Comparison of ENCODE assay signal across 24 mouse cellular contexts in genomic region chr15:97541646-97542045, GRCm38 (mm10).
DNase-seq lines count a peak whose midpoint lies in the region; ATAC-seq and TF ChIP-seq lines count a peak whose summit lies in the region.
"Had no signal": no experiment of that assay in that cellular context is flagged by ENCODE, and none has a peak within 500 bp of the region (broad histone marks: within the 10 kb centered on the region; RNA-seq: fewer than 3 reads in every experiment).

No protein-coding gene starts in this region.

- H3K27me3 ChIP-seq in forebrain, embryonic 13.5 days, result no peaks in the 10 kb centered on the region
- H3K27me3 ChIP-seq in forebrain, postnatal 0 days (ENCODE audit: insufficient read depth, low read length), result no peaks in the 10 kb centered on the region; the same call in 1 of the 2 replicates
- H3K27me3 ChIP-seq in midbrain, embryonic 12.5 days, result no peaks in the 10 kb centered on the region
- H3K27me3 ChIP-seq in midbrain, postnatal 0 days (ENCODE audit: insufficient read depth, low read length), result no peaks in the 10 kb centered on the region
- no peaks in the 10 kb centered on the region for H3K27me3 ChIP-seq in neural tube, embryonic 15.5 days (replicated peaks)
- H3K27me3 ChIP-seq: embryonic facial prominence, embryonic 15.5 days; heart, embryonic 13.5 days; hindbrain, embryonic 12.5 days had no signal

- no peaks in the 10 kb centered on the region for H3K4me1 ChIP-seq in forebrain, embryonic 13.5 days
- H3K4me1 ChIP-seq in forebrain, postnatal 0 days (ENCODE audit: insufficient read depth), result no peaks in the 10 kb centered on the region
- H3K4me1 ChIP-seq in midbrain, embryonic 12.5 days, result 0 out of 2 replicates have a peak, but pooled peaks cover 5% of the 10 kb centered on the region
- H3K4me1 ChIP-seq in midbrain, postnatal 0 days (ENCODE audit: insufficient read depth, low read length), result no peaks in the 10 kb centered on the region
- peaks cover 9% of the 10 kb centered on the region for H3K4me1 ChIP-seq in neural tube, embryonic 15.5 days
- H3K4me1 ChIP-seq: embryonic facial prominence, embryonic 15.5 days; heart, embryonic 13.5 days; hindbrain, embryonic 12.5 days had no signal

- no peak for TF ChIP-seq CTCF in forebrain, postnatal 0 days (IDR thresholded peaks at IDR 0.05; ENCODE audit: low read depth)
- TF ChIP-seq CTCF in midbrain, postnatal 0 days (IDR thresholded peaks at IDR 0.05), result no peak

- H3K4me2 ChIP-seq in forebrain, embryonic 13.5 days, result no peak overlapping the region
- no peak overlapping the region for H3K4me2 ChIP-seq in forebrain, postnatal 0 days (ENCODE audit: low read depth)
- H3K4me2 ChIP-seq in midbrain, embryonic 12.5 days (replicated peaks), result no peak overlapping the region
- H3K4me2 ChIP-seq in midbrain, postnatal 0 days (ENCODE audit: low read depth, low read length, poor library complexity, severe bottlenecking), result no peak overlapping the region
- H3K4me2 ChIP-seq in neural tube, embryonic 15.5 days, result no peak overlapping the region
- H3K4me2 ChIP-seq: embryonic facial prominence, embryonic 15.5 days; heart, embryonic 13.5 days; hindbrain, embryonic 12.5 days had no signal

- DNase-seq in forebrain, postnatal 0 days, result no peak
- DNase-seq in midbrain, postnatal 0 days (ENCODE audit: low spot score), result no peak
- DNase-seq in brain, adult 2 months (ENCODE audit: low read depth, low spot score), result peak; percentile 15
- no peak for DNase-seq in thymus, postnatal 14 days
- DNase-seq: adrenal gland, adult 8-10 months; adrenal gland, postnatal 36 days; B cell, adult 2 months; cerebellum, adult 11-12 months; cerebellum, postnatal 10 days; embryo, embryonic 11 days; gastrocnemius, adult 2 months; gastrocnemius, postnatal 25 days; heart, postnatal 4 days had no signal

- WGBS in forebrain, embryonic 13.5 days, result 72% methylated on average over 9 of the region's 9 CpGs
- WGBS in forebrain, postnatal 0 days, result 56% methylated on average over 9 of the region's 9 CpGs
- 76% methylated on average over 9 of the region's 9 CpGs for WGBS in midbrain, embryonic 12.5 days
- WGBS in midbrain, postnatal 0 days, result 58% methylated on average over 9 of the region's 9 CpGs
- 54% methylated on average over 9 of the region's 9 CpGs for WGBS in neural tube, embryonic 15.5 days

- no peaks in the 10 kb centered on the region for H3K36me3 ChIP-seq in forebrain, embryonic 13.5 days (ENCODE audit: poor library complexity, severe bottlenecking)
- no peaks in the 10 kb centered on the region for H3K36me3 ChIP-seq in forebrain, postnatal 0 days (ENCODE audit: insufficient read depth)
- H3K36me3 ChIP-seq in midbrain, embryonic 12.5 days, result no peaks in the 10 kb centered on the region
- no peaks in the 10 kb centered on the region for H3K36me3 ChIP-seq in midbrain, postnatal 0 days (ENCODE audit: insufficient read depth, low read length)
- no peaks in the 10 kb centered on the region for H3K36me3 ChIP-seq in neural tube, embryonic 15.5 days
- H3K36me3 ChIP-seq: embryonic facial prominence, embryonic 15.5 days; G1E; heart, embryonic 13.5 days; hindbrain, embryonic 12.5 days had no signal

- H3K27ac ChIP-seq in forebrain, embryonic 13.5 days, result no peak overlapping the region
- no peak overlapping the region for H3K27ac ChIP-seq in forebrain, postnatal 0 days (ENCODE audit: low read depth, low read length)
- 0 out of 2 replicates have a peak overlapping the region, but pooled peaks have one; percentile 5 for H3K27ac ChIP-seq in midbrain, embryonic 12.5 days (replicated peaks)
- no peak overlapping the region for H3K27ac ChIP-seq in midbrain, postnatal 0 days (ENCODE audit: low read depth, low read length)
- H3K27ac ChIP-seq in neural tube, embryonic 15.5 days (replicated peaks), result peak overlapping the region; percentile 11; the same call in 1 of the 2 replicates
- H3K27ac ChIP-seq: embryonic facial prominence, embryonic 15.5 days; gastrocnemius, adult 2 months; heart, embryonic 13.5 days; hindbrain, embryonic 12.5 days had no signal

- 0 out of 2 replicates have a peak, but pooled peaks have one; percentile 30 for ATAC-seq in forebrain, embryonic 13.5 days
- no peak for ATAC-seq in forebrain, postnatal 0 days
- no peak for ATAC-seq in midbrain, embryonic 12.5 days (ENCODE audit: low FRiP score, low read depth)
- ATAC-seq in midbrain, postnatal 0 days (ENCODE audit: low FRiP score), result no peak
- ATAC-seq in neural tube, embryonic 15.5 days (ENCODE audit: low FRiP score), result no peak
- ATAC-seq: CD4-positive, CD25-positive, alpha-beta regulatory T cell, adult 4 months; hindbrain, embryonic 16.5 days; inflammation-experienced regulatory T-cells, adult 6 months had no signal

- H3K4me3 ChIP-seq in forebrain, embryonic 13.5 days, result no peak overlapping the region
- no peak overlapping the region for H3K4me3 ChIP-seq in forebrain, postnatal 0 days (ENCODE audit: low read depth, low read length)
- H3K4me3 ChIP-seq in midbrain, embryonic 12.5 days, result no peak overlapping the region
- no peak overlapping the region for H3K4me3 ChIP-seq in midbrain, postnatal 0 days (ENCODE audit: low read depth, low read length)
- H3K4me3 ChIP-seq in neural tube, embryonic 15.5 days (replicated peaks), result no peak overlapping the region
- H3K4me3 ChIP-seq: embryonic facial prominence, embryonic 15.5 days; erythroblast, embryonic 14.5 days; gastrocnemius, adult 2 months; heart, embryonic 13.5 days; hindbrain, embryonic 12.5 days had no signal

- no peaks in the 10 kb centered on the region for H3K9me3 ChIP-seq in forebrain, embryonic 13.5 days (replicated peaks)
- no peaks in the 10 kb centered on the region for H3K9me3 ChIP-seq in forebrain, postnatal 0 days (ENCODE audit: low read length)
- no peaks in the 10 kb centered on the region for H3K9me3 ChIP-seq in midbrain, embryonic 12.5 days
- no peaks in the 10 kb centered on the region for H3K9me3 ChIP-seq in midbrain, postnatal 0 days (ENCODE audit: low read length)
- no peaks in the 10 kb centered on the region for H3K9me3 ChIP-seq in neural tube, embryonic 15.5 days (replicated peaks)
- H3K9me3 ChIP-seq: embryonic facial prominence, embryonic 15.5 days; hindbrain, embryonic 12.5 days had no signal

- no peak overlapping the region for H3K9ac ChIP-seq in forebrain, embryonic 13.5 days
- no peak overlapping the region for H3K9ac ChIP-seq in forebrain, postnatal 0 days
- H3K9ac ChIP-seq in midbrain, embryonic 12.5 days (replicated peaks), result no peak overlapping the region
- no peak overlapping the region for H3K9ac ChIP-seq in midbrain, postnatal 0 days (replicated peaks; ENCODE audit: low read length, poor library complexity, severe bottlenecking)
- H3K9ac ChIP-seq in neural tube, embryonic 15.5 days (replicated peaks), result no peak overlapping the region
- H3K9ac ChIP-seq: embryonic facial prominence, embryonic 15.5 days; heart, embryonic 13.5 days; hindbrain, embryonic 12.5 days had no signal

Comparison
In these comparisons a context has a peak if more than half of its experiments do, and no peak if none do; other contexts are left out.
1. H3K27ac ChIP-seq: peak in midbrain, embryonic 12.5 days (single experiment) and neural tube, embryonic 15.5 days (single experiment); none in forebrain, embryonic 13.5 days (single experiment), forebrain, postnatal 0 days (single experiment) and midbrain, postnatal 0 days (single experiment).